Mouse (Mus musculus) granulocyte monocyte progenitor cell, adult 5-6 weeks (primary cell): ENCODE data around the gene Msl1. TPM values are rescaled to one million over a fixed set of nuclear protein-coding genes. Genes with fewer than 3 reads are reported as not detected.

Experiments
- ATAC-seq: replicated peaks from 2 replicates; pipeline ENCODE4 v1.8.0; 2016; ENCODE audit warnings: mild to moderate bottlenecking, moderate TSS enrichment, inconsistent platforms; ENCODE audit not compliant: poor library complexity, severe bottlenecking
- total RNA-seq, 2 experiments: library from RNA; stranded (forward) in 1 of 2; stranded (reverse) in 1 of 2; fragments of 200-712, 200-1000 nt in 1 of 2; fragments of >200 nt in 1 of 2; fragmentation: Nextera tagmentation in 1 of 2; gene quantifications; 2 replicates each; pipeline ENCODE4 v1.2.3; 2014 to 2017

Msl1 gene
- total RNA-seq (2014; fragmentation: Nextera tagmentation) (72.7 and 75.0 TPM in 2 replicates), total RNA-seq (2017) (59.8 and 70.1 TPM in 2 replicates)

- peak; percentile 71 for ATAC-seq
Measured at GRCm38 (mm10) chr11:98795015-98795713, at the start of gene Msl1. Gene Msl1, plus strand, starts transcription at chr11:98795516.

- ATAC-seq = no peak
Measured at GRCm38 (mm10) chr11:98745932-98746853, 49.1 kb upstream of the Msl1 start.

GRCm38 (mm10) chr11:98746855-98747693 is 48.2 kb upstream of the Msl1 start:
- ATAC-seq = peak; percentile 35

GRCm38 (mm10) chr11:98747804-98748505 is 47.4 kb upstream of the Msl1 start:
- no peak for ATAC-seq

- ATAC-seq = peak; percentile 43
Measured at GRCm38 (mm10) chr11:98748506-98749416, 46.6 kb upstream of the Msl1 start.

- no peak for ATAC-seq
Measured at GRCm38 (mm10) chr11:98749716-98750115, 45.6 kb upstream of the Msl1 start.

- ATAC-seq = peak; percentile 24
Measured at GRCm38 (mm10) chr11:98750351-98751201, 44.7 kb upstream of the Msl1 start.

- ATAC-seq = no peak
Measured at GRCm38 (mm10) chr11:98751221-98751782, 44.0 kb upstream of the Msl1 start.

GRCm38 (mm10) chr11:98752562-98753140 is 42.7 kb upstream of the Msl1 start:
- ATAC-seq = no peak

- ATAC-seq = no peak
Measured at GRCm38 (mm10) chr11:98753264-98753663, 42.1 kb upstream of the Msl1 start.

- peak; percentile 49 for ATAC-seq
Measured at GRCm38 (mm10) chr11:98754151-98754620, 41.1 kb upstream of the Msl1 start.

GRCm38 (mm10) chr11:98754621-98755181 is 40.6 kb upstream of the Msl1 start:
- peak; percentile 79 for ATAC-seq

GRCm38 (mm10) chr11:98755726-98756380 is 39.5 kb upstream of the Msl1 start:
- ATAC-seq = no peak

GRCm38 (mm10) chr11:98756711-98757110 is 38.6 kb upstream of the Msl1 start:
- no peak for ATAC-seq

GRCm38 (mm10) chr11:98761939-98762338 is 33.4 kb upstream of the Msl1 start:
- ATAC-seq = no peak
